Mouse (Mus musculus): ENCODE measurements around the gene Ing2.
A peak's percentile ranks its signal among the peaks of the same experiment; 100 is the strongest.

Ing2 gene

GRCm38 (mm10) chr8:47674777-47675710, at the start of gene Ing2:
TSS of gene Ing2 (minus strand) at chr8:47675556.
- peak; percentile 99 for DNase-seq (ENCODE audit: extremely low read depth, insufficient read length, low spot score)

- peak; percentile 16 for DNase-seq (ENCODE audit: extremely low read depth, insufficient read length, low spot score)
Observed at GRCm38 (mm10) chr8:47721609-47722008, 46.3 kb upstream of the Ing2 start.

- DNase-seq (ENCODE audit: extremely low read depth, insufficient read length, low spot score): no peak
Observed at GRCm38 (mm10) chr8:47718641-47719040, 43.3 kb upstream of the Ing2 start.

- DNase-seq (ENCODE audit: extremely low read depth, insufficient read length, low spot score): peak; percentile 97
Observed at GRCm38 (mm10) chr8:47713761-47714745, 38.7 kb upstream of the Ing2 start, which contains the start of gene Cdkn2aip. TSS of gene Cdkn2aip (minus strand) at chr8:47713932.

GRCm38 (mm10) chr8:47713171-47713663, 37.9 kb upstream of the Ing2 start:
- DNase-seq (ENCODE audit: extremely low read depth, insufficient read length, low spot score): peak; percentile 80

- no peak for DNase-seq (ENCODE audit: extremely low read depth, insufficient read length, low spot score)
Observed at GRCm38 (mm10) chr8:47708106-47708505, 32.8 kb upstream of the Ing2 start.

GRCm38 (mm10) chr8:47706746-47707145, 31.4 kb upstream of the Ing2 start:
- no peak for DNase-seq (ENCODE audit: extremely low read depth, insufficient read length, low spot score)

GRCm38 (mm10) chr8:47702333-47702732, 27.0 kb upstream of the Ing2 start:
- DNase-seq (ENCODE audit: extremely low read depth, insufficient read length, low spot score): no peak

GRCm38 (mm10) chr8:47697696-47698095, 22.3 kb upstream of the Ing2 start:
- DNase-seq (ENCODE audit: extremely low read depth, insufficient read length, low spot score): no peak

- DNase-seq (ENCODE audit: extremely low read depth, insufficient read length, low spot score): no peak
Observed at GRCm38 (mm10) chr8:47695431-47696105, 20.2 kb upstream of the Ing2 start.

GRCm38 (mm10) chr8:47693119-47693518, 17.8 kb upstream of the Ing2 start:
- DNase-seq (ENCODE audit: extremely low read depth, insufficient read length, low spot score): no peak

- no peak for DNase-seq (ENCODE audit: extremely low read depth, insufficient read length, low spot score)
Observed at GRCm38 (mm10) chr8:47691831-47692230, 16.5 kb upstream of the Ing2 start.

- no peak for DNase-seq (ENCODE audit: extremely low read depth, insufficient read length, low spot score)
Observed at GRCm38 (mm10) chr8:47691303-47691702, 15.9 kb upstream of the Ing2 start.

- no peak for DNase-seq (ENCODE audit: extremely low read depth, insufficient read length, low spot score)
Observed at GRCm38 (mm10) chr8:47690674-47691078, 15.3 kb upstream of the Ing2 start.

GRCm38 (mm10) chr8:47689704-47690326, 14.5 kb upstream of the Ing2 start:
- DNase-seq (ENCODE audit: extremely low read depth, insufficient read length, low spot score): no peak

- no peak for DNase-seq (ENCODE audit: extremely low read depth, insufficient read length, low spot score)
Observed at GRCm38 (mm10) chr8:47684441-47684840, 9.1 kb upstream of the Ing2 start.

GRCm38 (mm10) chr8:47683994-47684393, 8.6 kb upstream of the Ing2 start:
- DNase-seq (ENCODE audit: extremely low read depth, insufficient read length, low spot score): no peak

GRCm38 (mm10) chr8:47680306-47680705, 5.0 kb upstream of the Ing2 start:
- DNase-seq (ENCODE audit: extremely low read depth, insufficient read length, low spot score): no peak

GRCm38 (mm10) chr8:47679603-47680002, 4.2 kb upstream of the Ing2 start:
- DNase-seq (ENCODE audit: extremely low read depth, insufficient read length, low spot score): no peak

- DNase-seq (ENCODE audit: extremely low read depth, insufficient read length, low spot score): no peak
Observed at GRCm38 (mm10) chr8:47676631-47677030, 1.3 kb upstream of the Ing2 start.
